In genomic region chr15:61517265-61517664, GRCm38 (mm10) we compare ENCODE assay signal across 20 mouse cellular contexts.
DNase-seq lines count a peak whose midpoint lies in the region; ATAC-seq and TF ChIP-seq lines count a peak whose summit lies in the region.
"Had no signal": no experiment of that assay in that cellular context is flagged by ENCODE, and none has a peak within 500 bp of the region (broad histone marks: within the 10 kb centered on the region; RNA-seq: fewer than 3 reads in every experiment).

No protein-coding gene starts in this region.

- TF ChIP-seq POLR2A in heart, adult 2 months (IDR thresholded peaks at IDR 0.05; ENCODE audit: insufficient read depth, low read depth, low read length), result no peak

- peak; percentile 70 for ATAC-seq in lung, embryonic 16.5 days (ENCODE audit: low read depth)
- ATAC-seq in kidney, embryonic 16.5 days (ENCODE audit: low FRiP score, low TSS enrichment), result 0 out of 2 replicates have a peak, but pooled peaks have one; percentile 35
- no peak for ATAC-seq in forebrain, embryonic 14.5 days
- ATAC-seq: forebrain, postnatal 0 days; midbrain, embryonic 13.5 days had no signal

- 26% methylated on average over 1 of the region's 1 CpGs for WGBS in heart, adult 2 months
- 47% methylated on average over 1 of the region's 1 CpGs for WGBS in lung, embryonic 16.5 days
- 33% methylated on average over 1 of the region's 1 CpGs for WGBS in kidney, embryonic 16.5 days
- 72% methylated on average over 1 of the region's 1 CpGs for WGBS in forebrain, embryonic 14.5 days

- H3K4me1 ChIP-seq in heart, adult 2 months (ENCODE audit: control insufficient read depth, insufficient read depth, low read length), result no peaks in the 10 kb centered on the region; the same call in 1 of the 2 replicates
- peaks cover 15% of the 10 kb centered on the region for H3K4me1 ChIP-seq in lung, embryonic 16.5 days (replicated peaks; ENCODE audit: control insufficient read depth, insufficient read depth, low read length)
- H3K4me1 ChIP-seq in kidney, embryonic 16.5 days (ENCODE audit: insufficient read depth, low read length), result peaks cover 4% of the 10 kb centered on the region; the same call in 1 of the 2 replicates
- no peaks in the 10 kb centered on the region for H3K4me1 ChIP-seq in forebrain, embryonic 14.5 days (ENCODE audit: control insufficient read depth, insufficient read depth, low read length)
- H3K4me1 ChIP-seq: hindbrain, embryonic 13.5 days; limb, embryonic 12.5 days; midbrain, embryonic 13.5 days; neural tube, embryonic 15.5 days had no signal

- no peaks in the 10 kb centered on the region for H3K79me2 ChIP-seq in heart, adult 2 months (replicated peaks; ENCODE audit: control insufficient read depth, insufficient read depth, low read length)

- no peak overlapping the region for H3K4me2 ChIP-seq in lung, embryonic 16.5 days (ENCODE audit: low read depth, low read length)
- H3K4me2 ChIP-seq in kidney, embryonic 16.5 days (replicated peaks; ENCODE audit: low read depth, low read length), result no peak overlapping the region
- H3K4me2 ChIP-seq in forebrain, embryonic 14.5 days (ENCODE audit: low read length), result no peak overlapping the region
- H3K4me2 ChIP-seq: hindbrain, embryonic 13.5 days; limb, embryonic 12.5 days; midbrain, embryonic 13.5 days; neural tube, embryonic 15.5 days had no signal

- no peaks in the 10 kb centered on the region for H3K27me3 ChIP-seq in heart, adult 2 months (ENCODE audit: control insufficient read depth, insufficient read depth, low read length)
- H3K27me3 ChIP-seq in lung, embryonic 16.5 days (ENCODE audit: control insufficient read depth, insufficient read depth, low read depth, low read length), result no peaks in the 10 kb centered on the region
- H3K27me3 ChIP-seq in kidney, embryonic 16.5 days (ENCODE audit: insufficient read depth, low read length), result no peaks in the 10 kb centered on the region
- no peaks in the 10 kb centered on the region for H3K27me3 ChIP-seq in forebrain, embryonic 14.5 days (replicated peaks; ENCODE audit: control insufficient read depth, insufficient read depth, low read length)
- H3K27me3 ChIP-seq: hindbrain, embryonic 13.5 days; limb, embryonic 12.5 days; midbrain, embryonic 13.5 days; neural tube, embryonic 15.5 days had no signal

- H3K36me3 ChIP-seq in heart, adult 2 months (ENCODE audit: control insufficient read depth, insufficient read depth, low read length), result no peaks in the 10 kb centered on the region
- no peaks in the 10 kb centered on the region for H3K36me3 ChIP-seq in lung, embryonic 16.5 days (ENCODE audit: control insufficient read depth, insufficient read depth, low read length)
- no peaks in the 10 kb centered on the region for H3K36me3 ChIP-seq in kidney, embryonic 16.5 days (ENCODE audit: insufficient read depth, low read length)
- H3K36me3 ChIP-seq in forebrain, embryonic 14.5 days (ENCODE audit: control insufficient read depth, insufficient read depth, low read length), result no peaks in the 10 kb centered on the region
- H3K36me3 ChIP-seq: hindbrain, embryonic 13.5 days; limb, embryonic 12.5 days; midbrain, embryonic 13.5 days; neural tube, embryonic 15.5 days had no signal

- intact Hi-C loops in heart, adult 2 months (cut with DNase I), result no loop called here

- peak; percentile 17 for DNase-seq in heart, adult 8-10 months (ENCODE audit: low spot score)
- DNase-seq in heart, adult 2 months, result no peak
- no peak for DNase-seq in lung, adult 18-20 months
- DNase-seq in mesoderm, embryonic 11.5 days (ENCODE audit: low read depth, low spot score), result peak; percentile 19
- DNase-seq in right cerebral cortex, postnatal 14 days, result no peak
- DNase-seq in forebrain, embryonic 14.5 days (ENCODE audit: low spot score), result no peak
- DNase-seq: B cell, adult 2 months; cerebellum, adult 11 months; cerebellum, postnatal 14 days; forebrain, postnatal 0 days; heart, postnatal 10 days; thymus, postnatal 14 days had no signal

- H3K4me3 ChIP-seq in heart, adult 2 months, result no peak overlapping the region
- no peak overlapping the region for H3K4me3 ChIP-seq in lung, embryonic 16.5 days (ENCODE audit: low read length)
- H3K4me3 ChIP-seq in kidney, embryonic 16.5 days (ENCODE audit: low read length), result no peak overlapping the region
- no peak overlapping the region for H3K4me3 ChIP-seq in forebrain, embryonic 14.5 days (ENCODE audit: low read depth, low read length)
- H3K4me3 ChIP-seq: hindbrain, embryonic 13.5 days; limb, embryonic 12.5 days; midbrain, embryonic 13.5 days; myocyte; neural tube, embryonic 15.5 days had no signal

- no peaks in the 10 kb centered on the region for H3K9me3 ChIP-seq in lung, embryonic 16.5 days (ENCODE audit: control insufficient read depth, low read length)
- no peaks in the 10 kb centered on the region for H3K9me3 ChIP-seq in kidney, embryonic 16.5 days (ENCODE audit: low read length)
- no peaks in the 10 kb centered on the region for H3K9me3 ChIP-seq in forebrain, embryonic 14.5 days (replicated peaks; ENCODE audit: control insufficient read depth, low read length)
- H3K9me3 ChIP-seq: hindbrain, embryonic 13.5 days; limb, embryonic 12.5 days; midbrain, embryonic 13.5 days; neural tube, embryonic 15.5 days had no signal

- TF ChIP-seq EP300 in heart, adult 2 months (IDR thresholded peaks at IDR 0.05; ENCODE audit: insufficient read depth, low read depth, low read length), result no peak

- no peak overlapping the region for H3K9ac ChIP-seq in heart, adult 2 months (ENCODE audit: low read depth, low read length)
- no peak overlapping the region for H3K9ac ChIP-seq in lung, embryonic 16.5 days (ENCODE audit: low read length)
- no peak overlapping the region for H3K9ac ChIP-seq in kidney, embryonic 16.5 days (replicated peaks; ENCODE audit: low read length)
- no peak overlapping the region for H3K9ac ChIP-seq in forebrain, embryonic 14.5 days (ENCODE audit: low read length)
- H3K9ac ChIP-seq: forebrain, postnatal 0 days; hindbrain, embryonic 13.5 days; limb, embryonic 12.5 days; midbrain, embryonic 13.5 days; neural tube, embryonic 15.5 days had no signal

- TF ChIP-seq CTCF in heart, adult 2 months (IDR thresholded peaks at IDR 0.05), result no peak

- H3K27ac ChIP-seq in heart, adult 2 months, result no peak overlapping the region
- H3K27ac ChIP-seq in lung, embryonic 16.5 days (ENCODE audit: low read length), result no peak overlapping the region
- no peak overlapping the region for H3K27ac ChIP-seq in kidney, embryonic 16.5 days (ENCODE audit: low read length)
- no peak overlapping the region for H3K27ac ChIP-seq in forebrain, embryonic 14.5 days (ENCODE audit: low read depth, low read length)
- H3K27ac ChIP-seq: hindbrain, embryonic 13.5 days; limb, embryonic 12.5 days; midbrain, embryonic 13.5 days; neural tube, embryonic 15.5 days; stomach, postnatal 0 days had no signal

Comparison
In these comparisons a context has a peak if more than half of its experiments do, and no peak if none do; other contexts are left out.
1. DNase-seq: peak in heart, adult 8-10 months (single experiment) and mesoderm, embryonic 11.5 days (single experiment); none in heart, adult 2 months (0 of 2), lung, adult 18-20 months (0 of 2), right cerebral cortex, postnatal 14 days (single experiment) and forebrain, embryonic 14.5 days (single experiment).